Mouse (Mus musculus) olfactory bulb, adult 2 months (tissue): ENCODE data around the gene Tceanc. TPM values are rescaled to one million over a fixed set of nuclear protein-coding genes. Genes with fewer than 3 reads are reported as not detected.

ENCODE experiments used
- H3K27ac ChIP-seq: fragments of 200-500 bp; 2 replicates; pipeline ENCODE4 v1.5.1; 2012; ENCODE audit warnings: low read depth, low read length; ENCODE audit not compliant: insufficient read depth
- H3K4me1 ChIP-seq: fragments of 200-500 bp; 2 replicates; pipeline ENCODE4 v1.6.1; 2012; ENCODE audit warnings: low read length; ENCODE audit not compliant: control insufficient read depth, insufficient read depth
- H3K4me3 ChIP-seq: fragments of 200-500 bp; 2 replicates; pipeline ENCODE4 v1.5.1; 2012; ENCODE audit warnings: mild to moderate bottlenecking, low read depth, low read length, moderate library complexity; ENCODE audit not compliant: insufficient read depth
- CTCF ChIP-seq: fragments of 200-500 bp; IDR thresholded peaks from 2 replicates; pipeline ENCODE4 v1.5.1; 2012; ENCODE audit warnings: low read depth, mild to moderate bottlenecking, low read length, moderate library complexity; ENCODE audit not compliant: insufficient read depth
- POLR2A ChIP-seq: fragments of 200-500 bp; IDR thresholded peaks from 2 replicates; pipeline ENCODE4 v1.6.1; 2012; ENCODE audit warnings: mild to moderate bottlenecking, low read depth, low read length, moderate library complexity; ENCODE audit not compliant: insufficient read depth
- WGBS: fragments of 180-500 bp; shearing (Covaris S2); methylation state at CpG from one replicate; pipeline ENCODE4 v1.1.7; 2018; 5-methylcytosine and 5-hydroxymethylcytosine counted together
- polyA plus RNA-seq: library from polyadenylated mRNA; stranded (reverse); fragments of >200 nt; gene quantifications from 2 replicates; pipeline ENCODE4 v1.2.4, GENCODE M21; 2012; ENCODE audit warnings: low replicate concordance; ENCODE audit not compliant: missing spikeins, insufficient read depth, insufficient read length

Tceanc gene
- not detected in 2 replicates for polyA plus RNA-seq

- H3K4me3 ChIP-seq: no peak within 1 kb of the TSS
- no peak within 1 kb of the TSS for H3K27ac ChIP-seq
- WGBS: 70% methylated on average over 16 of the region's 16 CpGs
- no peaks in the 10 kb centered on the region for H3K4me1 ChIP-seq
- no peak for TF ChIP-seq POLR2A
- TF ChIP-seq CTCF: no peak
Measured at GRCm38 (mm10) chrX:166518345-166518744, at the start of gene Tceanc. TSS of gene Tceanc (minus strand) at chrX:166518567.

GRCm38 (mm10) chrX:166565983-166566382 lies 47.6 kb upstream of the Tceanc start:
- WGBS: 89% methylated on average over 6 of the region's 6 CpGs
- no peak for TF ChIP-seq CTCF
- TF ChIP-seq POLR2A: no peak
- no peaks in the 10 kb centered on the region for H3K4me1 ChIP-seq

GRCm38 (mm10) chrX:166565401-166565800 lies 47.0 kb upstream of the Tceanc start:
- 75% methylated on average over 5 of the region's 5 CpGs for whole genome bisulfite sequencing
- H3K4me1 ChIP-seq: no peaks in the 10 kb centered on the region
- TF ChIP-seq CTCF: no peak
- TF ChIP-seq POLR2A: no peak
- no peak overlapping the region for H3K4me3 ChIP-seq
- no peak overlapping the region for H3K27ac ChIP-seq

More at GRCm38 (mm10) chrX:166565983-166566382, 47.6 kb upstream of the Tceanc start:
- H3K27ac ChIP-seq: no peak overlapping the region
- no peak overlapping the region for H3K4me3 ChIP-seq

- 77% methylated on average over 5 of the region's 5 CpGs for WGBS
- Histone ChIP-seq H3K4me3 (no peak overlapping the region), H3K27ac (no peak overlapping the region), H3K4me1 (no peaks in the 10 kb centered on the region)
- TF ChIP-seq POLR2A: no peak
- TF ChIP-seq CTCF: no peak
Measured at GRCm38 (mm10) chrX:166564900-166565299, 46.5 kb upstream of the Tceanc start.

GRCm38 (mm10) chrX:166559333-166559732 lies 41.0 kb upstream of the Tceanc start:
- TF ChIP-seq CTCF (no peak), POLR2A (no peak)
- WGBS: 54% methylated on average over 3 of the region's 3 CpGs

GRCm38 (mm10) chrX:166552355-166552754 lies 34.0 kb upstream of the Tceanc start:
- H3K4me1 ChIP-seq: no peaks in the 10 kb centered on the region
- H3K27ac ChIP-seq: no peak overlapping the region
- whole genome bisulfite sequencing: 77% methylated on average over 7 of the region's 7 CpGs
- TF ChIP-seq CTCF: no peak
- TF ChIP-seq POLR2A: no peak
- no peak overlapping the region for H3K4me3 ChIP-seq

More at GRCm38 (mm10) chrX:166559333-166559732, 41.0 kb upstream of the Tceanc start:
- Histone ChIP-seq H3K4me3 (no peak overlapping the region), H3K27ac (no peak overlapping the region), H3K4me1 (no peaks in the 10 kb centered on the region)

GRCm38 (mm10) chrX:166546495-166546894 lies 28.1 kb upstream of the Tceanc start:
- Histone ChIP-seq H3K4me3 (no peak overlapping the region), H3K4me1 (no peaks in the 10 kb centered on the region), H3K27ac (no peak overlapping the region)
- WGBS: 75% methylated on average over 2 of the region's 2 CpGs
- TF ChIP-seq POLR2A (no peak), CTCF (no peak)

GRCm38 (mm10) chrX:166535138-166535537 lies 16.8 kb upstream of the Tceanc start:
- Histone ChIP-seq H3K27ac (no peak overlapping the region), H3K4me1 (no peaks in the 10 kb centered on the region), H3K4me3 (no peak overlapping the region)
- no peak for TF ChIP-seq CTCF
- TF ChIP-seq POLR2A: no peak
- WGBS: 71% methylated on average over 4 of the region's 4 CpGs

GRCm38 (mm10) chrX:166533432-166533831 lies 15.1 kb upstream of the Tceanc start:
- no peak for TF ChIP-seq CTCF
- TF ChIP-seq POLR2A: no peak
- WGBS: 83% methylated on average over 4 of the region's 4 CpGs
- Histone ChIP-seq H3K4me3 (no peak overlapping the region), H3K4me1 (no peaks in the 10 kb centered on the region), H3K27ac (no peak overlapping the region)

GRCm38 (mm10) chrX:166531671-166532070 lies 13.3 kb upstream of the Tceanc start:
- Histone ChIP-seq H3K4me3 (no peak overlapping the region), H3K27ac (no peak overlapping the region), H3K4me1 (no peaks in the 10 kb centered on the region)
- WGBS: 50% methylated on average over 6 of the region's 6 CpGs
- TF ChIP-seq POLR2A: no peak
- no peak for TF ChIP-seq CTCF
